Mouse (Mus musculus): ENCODE data around the gene Inafm1.
"Not testable (repeated sequence)": the region's sequence is repeated elsewhere in the genome, so short reads cannot be mapped to it uniquely, and the experiment has no call there.

The Inafm1 gene

GRCm38 (mm10) chr7:16273081-16273765, at the start of gene Inafm1:
Gene Inafm1, minus strand, starts transcription at chr7:16273617.
- peak; percentile 88 for DNase-seq (ENCODE audit: low spot score)

GRCm38 (mm10) chr7:16320479-16320878, 47.1 kb upstream of the Inafm1 start:
- DNase-seq (ENCODE audit: low spot score): no peak

- no peak for DNase-seq (ENCODE audit: low spot score)
Measured at GRCm38 (mm10) chr7:16319216-16319615, 45.8 kb upstream of the Inafm1 start.

- no peak for DNase-seq (ENCODE audit: low spot score)
Measured at GRCm38 (mm10) chr7:16317094-16317493, 43.7 kb upstream of the Inafm1 start.

- no peak for DNase-seq (ENCODE audit: low spot score)
Measured at GRCm38 (mm10) chr7:16315222-16315759, 41.9 kb upstream of the Inafm1 start.

GRCm38 (mm10) chr7:16314221-16314775, 40.9 kb upstream of the Inafm1 start:
- DNase-seq (ENCODE audit: low spot score): no peak

- peak; percentile 72 for DNase-seq (ENCODE audit: low spot score)
Measured at GRCm38 (mm10) chr7:16313481-16314220, 40.2 kb upstream of the Inafm1 start.

- DNase-seq (ENCODE audit: low spot score): peak; percentile 64
Measured at GRCm38 (mm10) chr7:16312672-16313311, 39.4 kb upstream of the Inafm1 start.

GRCm38 (mm10) chr7:16312011-16312671, 38.7 kb upstream of the Inafm1 start:
- peak; percentile 35 for DNase-seq (ENCODE audit: low spot score)

GRCm38 (mm10) chr7:16311453-16312004, 38.1 kb upstream of the Inafm1 start:
- no peak for DNase-seq (ENCODE audit: low spot score)

- no peak for DNase-seq (ENCODE audit: low spot score)
Measured at GRCm38 (mm10) chr7:16310521-16311452, 37.4 kb upstream of the Inafm1 start.

- peak; percentile 76 for DNase-seq (ENCODE audit: low spot score)
Measured at GRCm38 (mm10) chr7:16310020-16310520, 36.7 kb upstream of the Inafm1 start.

- peak; percentile 79 for DNase-seq (ENCODE audit: low spot score)
Measured at GRCm38 (mm10) chr7:16309318-16310019, 36.1 kb upstream of the Inafm1 start.

- DNase-seq (ENCODE audit: low spot score): no peak
Measured at GRCm38 (mm10) chr7:16308555-16309317, 35.3 kb upstream of the Inafm1 start.

GRCm38 (mm10) chr7:16308093-16308492, 34.7 kb upstream of the Inafm1 start, which contains the start of gene Bbc3:
Gene Bbc3, plus strand, starts transcription at chr7:16308393.
- not testable (repeated sequence) for DNase-seq (ENCODE audit: low spot score)

- not testable (repeated sequence) for DNase-seq (ENCODE audit: low spot score)
Measured at GRCm38 (mm10) chr7:16307141-16307540, 33.7 kb upstream of the Inafm1 start.

- DNase-seq (ENCODE audit: low spot score): peak; percentile 86
Measured at GRCm38 (mm10) chr7:16299419-16300035, 26.1 kb upstream of the Inafm1 start.

GRCm38 (mm10) chr7:16298927-16299326, 25.5 kb upstream of the Inafm1 start:
- DNase-seq (ENCODE audit: low spot score): no peak
